Mouse (Mus musculus) intestine, embryonic 15.5 days (tissue): Measurements from ENCODE around the gene Cdh22. TPM values are rescaled to one million over a fixed set of nuclear protein-coding genes. Genes with fewer than 3 reads are reported as not detected.

Experiments used
- ATAC-seq: fragments of 200-750 bp; cut with Nextera tagmentation; 2 replicates; pipeline ENCODE4 v1.8.0; 2017; ENCODE audit warnings: moderate TSS enrichment, moderate library complexity
- H3K27ac ChIP-seq: fragments of 300-500 bp; sonication (generic); 2 replicates; pipeline ENCODE4 v1.5.1; 2015; ENCODE audit warnings: mild to moderate bottlenecking, inconsistent platforms
- H3K27me3 ChIP-seq: fragments of 300-500 bp; sonication (generic); replicated peaks from 2 replicates; pipeline ENCODE4 v1.6.1; 2015; ENCODE audit warnings: inconsistent platforms
- H3K36me3 ChIP-seq: fragments of 300-500 bp; sonication (generic); 2 replicates; pipeline ENCODE4 v1.6.1; 2015; ENCODE audit warnings: inconsistent platforms
- H3K4me1 ChIP-seq: fragments of 300-500 bp; sonication (generic); replicated peaks from 2 replicates; pipeline ENCODE4 v1.6.1; 2015; ENCODE audit warnings: inconsistent platforms
- H3K4me2 ChIP-seq: fragments of 300-500 bp; sonication (generic); replicated peaks from 2 replicates; pipeline ENCODE4 v1.6.1; 2015; ENCODE audit warnings: mild to moderate bottlenecking, inconsistent platforms
- H3K4me3 ChIP-seq: fragments of 300-500 bp; sonication (generic); replicated peaks from 2 replicates; pipeline ENCODE4 v1.5.1; 2015; ENCODE audit warnings: inconsistent platforms
- H3K9ac ChIP-seq: fragments of 300-500 bp; sonication (generic); 2 replicates; pipeline ENCODE4 v1.6.1; 2015; ENCODE audit warnings: inconsistent platforms
- H3K9me3 ChIP-seq: fragments of 300-500 bp; sonication (generic); 2 replicates; pipeline ENCODE4 v1.6.1; 2016; ENCODE audit warnings: inconsistent platforms
- WGBS: fragments of 180-500 bp; shearing (Covaris S2); methylation state at CpG from one replicate; pipeline ENCODE4 v1.1.7; 2015; 5-methylcytosine and 5-hydroxymethylcytosine counted together
- polyA plus RNA-seq: library from polyadenylated mRNA; unstranded; fragments of >200 nt; fragmentation: Nextera tagmentation; extraction: Ambion mirVana; gene quantifications from 2 replicates; pipeline ENCODE4 v1.2.1, GENCODE M21; 2015

Gene Cdh22
- polyA plus RNA-seq, 1 experiment from 2014 or later: 0.62 TPM

DNA sequence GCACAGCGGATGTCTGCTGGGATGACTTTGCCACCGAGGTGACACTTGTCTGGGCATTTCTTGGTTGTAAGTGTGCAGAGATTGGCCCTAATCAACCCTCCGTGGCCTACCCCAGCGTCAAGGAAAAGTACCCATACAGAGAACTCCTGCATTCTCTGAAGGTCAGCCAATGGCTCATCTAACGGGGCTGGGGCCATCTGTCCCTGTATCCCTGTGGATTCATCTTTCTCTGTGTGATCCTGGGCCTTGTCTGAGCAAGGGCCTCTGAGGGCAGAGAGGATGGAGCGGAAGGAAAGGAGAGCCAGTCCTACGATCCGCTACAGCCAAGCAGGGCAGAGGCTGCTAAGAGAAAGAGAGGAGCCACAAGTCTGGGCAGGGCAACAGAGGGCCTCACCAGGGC is 15.7 kb downstream of the Cdh22 start:
- ATAC-seq: no peak
- H3K27ac ChIP-seq: no peak overlapping the region
- WGBS: 86% methylated on average over 8 of the region's 8 CpGs

GRCm38 (mm10) chr2:165217361-165218149 is 17.1 kb downstream of the Cdh22 start:
- H3K4me1 ChIP-seq: peaks cover 9% of the 10 kb centered on the region
- ATAC-seq: no peak
- 89% methylated on average over 16 of the region's 16 CpGs for WGBS
- no peak overlapping the region for H3K27ac ChIP-seq
- H3K9me3 ChIP-seq: no peaks in the 10 kb centered on the region
- H3K4me3 ChIP-seq: no peak overlapping the region
- H3K9ac ChIP-seq: no peak overlapping the region
- H3K27me3 ChIP-seq: peaks cover 75% of the 10 kb centered on the region
- no peaks in the 10 kb centered on the region for H3K36me3 ChIP-seq
- H3K4me2 ChIP-seq: no peak overlapping the region

More for the DNA sequence above, 15.7 kb downstream of the Cdh22 start:
- H3K4me3 ChIP-seq: no peak overlapping the region
- peaks cover 9% of the 10 kb centered on the region for H3K4me1 ChIP-seq
- H3K4me2 ChIP-seq: no peak overlapping the region
- H3K27me3 ChIP-seq: peaks cover 75% of the 10 kb centered on the region
- no peaks in the 10 kb centered on the region for H3K36me3 ChIP-seq
- H3K9me3 ChIP-seq: no peaks in the 10 kb centered on the region
- H3K9ac ChIP-seq: no peak overlapping the region

GRCm38 (mm10) chr2:165215103-165215951 is 19.3 kb downstream of the Cdh22 start:
- H3K27me3 ChIP-seq: peaks cover 70% of the 10 kb centered on the region
- no peak overlapping the region for H3K27ac ChIP-seq
- no peak overlapping the region for H3K9ac ChIP-seq
- no peaks in the 10 kb centered on the region for H3K36me3 ChIP-seq
- H3K4me2 ChIP-seq: peak overlapping the region; percentile 57
- no peaks in the 10 kb centered on the region for H3K9me3 ChIP-seq
- WGBS: 3% methylated on average over 39 of the region's 39 CpGs
- H3K4me3 ChIP-seq: peak overlapping the region; percentile 20
- H3K4me1 ChIP-seq: peaks cover 15% of the 10 kb centered on the region
- ATAC-seq: peak; percentile 25

DNA sequence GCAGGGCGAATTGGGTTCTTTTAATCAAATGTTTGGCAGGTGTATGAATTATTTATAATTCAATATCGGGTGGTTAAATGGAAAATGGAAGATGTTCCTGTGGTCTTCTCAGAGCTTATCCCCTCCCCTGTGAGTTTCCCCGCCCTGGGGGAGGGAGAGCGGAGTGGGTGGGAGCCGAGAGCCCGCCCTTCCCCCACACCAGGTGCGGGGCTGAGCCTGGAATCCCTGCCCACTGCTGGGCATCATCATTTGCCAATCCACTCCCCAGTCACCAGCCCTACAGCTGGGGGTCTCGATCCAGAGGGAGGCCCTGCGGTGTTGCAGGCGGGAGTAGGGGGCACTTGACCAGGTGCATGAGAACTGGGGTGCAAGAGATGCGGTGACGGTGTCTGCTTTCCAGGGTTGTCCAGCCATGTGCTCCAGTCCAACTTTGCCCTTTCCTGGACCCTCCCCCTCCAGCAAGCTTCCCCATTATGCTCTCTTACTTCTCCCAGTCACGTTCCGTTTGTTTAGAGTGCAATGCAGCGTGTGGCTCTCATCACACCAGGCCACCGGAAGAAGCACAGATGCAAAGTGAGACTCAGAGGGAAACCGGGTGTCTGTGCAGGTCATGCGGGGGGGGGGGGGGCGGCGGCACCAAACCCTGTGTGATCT is 23.1 kb downstream of the Cdh22 start:
- 1% methylated on average over 20 of the region's 20 CpGs for WGBS
- Histone ChIP-seq H3K9me3 (no peaks in the 10 kb centered on the region), H3K36me3 (no peaks in the 10 kb centered on the region), H3K9ac (no peak overlapping the region), H3K27me3 (peaks cover 66% of the 10 kb centered on the region), H3K4me2 (0 out of 2 replicates have a peak overlapping the region, but pooled peaks have one; percentile 5), H3K4me3 (no peak overlapping the region), H3K27ac (no peak overlapping the region), H3K4me1 (peaks cover 15% of the 10 kb centered on the region)
- no peak for ATAC-seq

DNA sequence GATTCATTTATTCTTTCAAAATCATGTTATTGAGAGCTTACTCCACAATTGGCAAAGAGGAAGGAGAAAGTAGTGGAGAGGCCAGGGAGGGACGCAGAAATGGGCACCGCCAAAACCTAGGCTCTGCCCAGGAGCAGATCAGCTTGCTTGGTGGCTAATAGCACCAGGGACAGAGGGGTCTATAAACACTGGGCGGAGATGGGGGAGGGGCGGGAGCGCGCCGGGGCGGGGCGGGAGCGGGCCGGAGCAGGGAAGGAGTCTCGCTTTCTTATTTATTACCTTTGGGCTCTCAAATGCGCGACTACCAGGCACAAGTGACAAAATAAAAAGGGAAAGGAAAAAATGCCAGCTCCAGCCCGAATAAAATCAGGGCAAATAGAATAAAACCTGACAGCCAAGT is 23.7 kb downstream of the Cdh22 start:
- Histone ChIP-seq H3K4me1 (peaks cover 15% of the 10 kb centered on the region), H3K27me3 (peaks cover 60% of the 10 kb centered on the region), H3K9ac (no peak overlapping the region), H3K4me3 (no peak overlapping the region), H3K4me2 (no peak overlapping the region), H3K36me3 (no peaks in the 10 kb centered on the region), H3K9me3 (no peaks in the 10 kb centered on the region), H3K27ac (no peak overlapping the region)
- no peak for ATAC-seq
- under 1% methylated on average over 15 of the region's 15 CpGs for WGBS

GRCm38 (mm10) chr2:165207689-165208088 is 27.0 kb downstream of the Cdh22 start:
- no peak for ATAC-seq

GRCm38 (mm10) chr2:165207086-165207485 is 27.6 kb downstream of the Cdh22 start:
- Histone ChIP-seq H3K9me3 (no peaks in the 10 kb centered on the region), H3K9ac (no peak overlapping the region), H3K27me3 (peaks cover 26% of the 10 kb centered on the region), H3K36me3 (no peaks in the 10 kb centered on the region), H3K4me1 (0 out of 2 replicates have a peak, but pooled peaks cover 11% of the 10 kb centered on the region), H3K4me2 (no peak overlapping the region), H3K4me3 (no peak overlapping the region), H3K27ac (no peak overlapping the region)
- no peak for ATAC-seq
- 70% methylated on average over 4 of the region's 4 CpGs for whole genome bisulfite sequencing

More at GRCm38 (mm10) chr2:165207689-165208088, 27.0 kb downstream of the Cdh22 start:
- 64% methylated on average over 11 of the region's 11 CpGs for WGBS
- Histone ChIP-seq H3K36me3 (no peaks in the 10 kb centered on the region), H3K9me3 (no peaks in the 10 kb centered on the region), H3K4me3 (no peak overlapping the region), H3K27me3 (peaks cover 30% of the 10 kb centered on the region), H3K27ac (no peak overlapping the region), H3K4me1 (0 out of 2 replicates have a peak, but pooled peaks cover 6% of the 10 kb centered on the region), H3K4me2 (no peak overlapping the region), H3K9ac (no peak overlapping the region)

- no peak overlapping the region for H3K4me3 ChIP-seq
- H3K27me3 ChIP-seq: peaks cover 29% of the 10 kb centered on the region
- H3K36me3 ChIP-seq: no peaks in the 10 kb centered on the region
- no peak overlapping the region for H3K27ac ChIP-seq
- 0 out of 2 replicates have a peak, but pooled peaks cover 6% of the 10 kb centered on the region for H3K4me1 ChIP-seq
- H3K9ac ChIP-seq: no peak overlapping the region
- ATAC-seq: no peak
- 70% methylated on average over 6 of the region's 6 CpGs for WGBS
- H3K4me2 ChIP-seq: no peak overlapping the region
- no peaks in the 10 kb centered on the region for H3K9me3 ChIP-seq
These were observed 29.2 kb downstream of the Cdh22 start for GRCm38 (mm10) chr2:165205486-165205885.

DNA sequence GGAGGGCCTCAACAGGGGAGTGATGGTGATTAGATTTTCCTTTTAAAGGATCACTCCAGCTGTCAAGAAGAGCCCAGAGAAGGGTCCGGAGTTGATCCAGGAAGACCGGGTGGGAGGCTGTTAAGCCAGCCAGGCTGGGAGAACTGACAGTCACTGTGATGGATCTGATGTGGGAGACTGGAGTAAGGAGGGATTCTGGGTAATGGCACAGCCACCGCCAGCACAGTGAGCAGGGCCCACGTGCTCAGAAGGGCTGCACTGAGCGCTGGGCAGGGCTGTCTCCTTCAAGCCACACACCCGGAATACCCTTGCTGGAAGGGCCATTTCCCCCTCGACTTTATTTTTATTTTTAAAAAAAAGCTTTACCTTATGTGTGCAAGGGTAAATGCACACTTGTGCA is 29.7 kb downstream of the Cdh22 start:
- WGBS: 20% methylated on average over 7 of the region's 7 CpGs
- Histone ChIP-seq H3K4me3 (no peak overlapping the region), H3K36me3 (no peaks in the 10 kb centered on the region), H3K9ac (no peak overlapping the region), H3K4me1 (0 out of 2 replicates have a peak, but pooled peaks cover 6% of the 10 kb centered on the region), H3K4me2 (no peak overlapping the region), H3K27ac (no peak overlapping the region), H3K9me3 (no peaks in the 10 kb centered on the region), H3K27me3 (peaks cover 29% of the 10 kb centered on the region)
- no peak for ATAC-seq

DNA sequence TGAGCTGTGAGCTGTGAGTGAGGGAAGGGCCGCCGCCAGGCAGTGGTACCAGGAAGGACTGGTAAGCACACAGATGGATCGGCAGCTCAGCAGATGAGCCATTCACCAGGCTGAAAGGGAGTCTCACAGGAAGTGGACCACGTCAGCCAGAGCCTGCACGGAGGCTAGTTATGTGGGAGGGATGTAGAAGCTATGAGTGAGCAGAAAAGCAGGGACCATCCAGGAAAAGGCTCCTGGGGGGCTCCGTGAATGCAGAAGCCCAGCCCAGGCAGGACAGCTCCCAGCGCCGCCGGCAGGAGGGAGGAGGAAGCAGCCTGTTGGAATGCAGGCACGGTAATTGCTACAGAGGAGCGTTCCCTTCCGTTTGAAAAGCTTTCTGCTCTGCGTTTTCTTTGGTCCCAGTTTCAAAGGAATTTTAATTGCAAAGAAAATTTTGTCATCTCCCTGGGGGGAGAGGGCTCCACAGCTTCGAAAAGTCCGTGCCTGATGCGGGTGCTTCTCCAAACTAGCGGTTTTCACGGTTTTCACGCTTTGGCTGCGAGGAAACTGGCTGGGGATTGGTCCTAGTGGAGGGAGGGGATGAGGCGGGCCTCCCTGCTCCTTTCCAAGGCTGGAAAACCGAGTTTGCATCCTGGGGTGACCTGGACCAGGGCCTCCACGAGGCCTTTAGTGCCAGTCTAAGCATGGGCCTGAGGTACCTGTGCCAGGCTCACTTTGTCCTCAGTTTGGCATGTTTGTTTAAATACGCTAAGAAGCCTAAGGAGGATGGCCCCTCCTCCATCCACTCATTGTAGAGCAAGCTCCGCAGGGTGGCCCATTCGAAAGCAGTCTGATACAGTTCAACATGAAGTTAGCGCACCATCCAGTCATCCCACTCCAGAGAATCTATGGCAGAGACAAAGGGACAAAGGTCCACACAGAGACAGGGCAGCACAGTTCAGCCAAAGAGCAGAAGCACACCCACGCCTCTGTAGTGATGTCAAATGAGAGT is 32.6 kb downstream of the Cdh22 start:
- WGBS: 5% methylated on average over 28 of the region's 28 CpGs
- Histone ChIP-seq H3K4me2 (peak overlapping the region; percentile 67), H3K9ac (no peak overlapping the region), H3K9me3 (no peaks in the 10 kb centered on the region), H3K4me3 (peak overlapping the region; percentile 15), H3K27ac (no peak overlapping the region), H3K36me3 (no peaks in the 10 kb centered on the region), H3K27me3 (peaks cover 33% of the 10 kb centered on the region), H3K4me1 (0 out of 2 replicates have a peak, but pooled peaks cover 6% of the 10 kb centered on the region)
- 0 out of 2 replicates have a peak, but pooled peaks have one; percentile 36 for ATAC-seq

GRCm38 (mm10) chr2:165197546-165197945 is 37.1 kb downstream of the Cdh22 start:
- H3K27ac ChIP-seq: no peak overlapping the region
- H3K4me3 ChIP-seq: no peak overlapping the region
- H3K4me1 ChIP-seq: peaks cover 17% of the 10 kb centered on the region; the same call in 1 of the 2 replicates
- H3K36me3 ChIP-seq: no peaks in the 10 kb centered on the region
- ATAC-seq: no peak
- no peak overlapping the region for H3K9ac ChIP-seq
- H3K4me2 ChIP-seq: no peak overlapping the region
- peaks cover 58% of the 10 kb centered on the region for H3K27me3 ChIP-seq
- H3K9me3 ChIP-seq: no peaks in the 10 kb centered on the region
- 56% methylated on average over 6 of the region's 6 CpGs for WGBS
